Mouse (Mus musculus) olfactory bulb, adult 2 months (tissue): Measurements from ENCODE around the gene Nelfb. TPM values are rescaled to one million over a fixed set of nuclear protein-coding genes. Genes with fewer than 3 reads are reported as not detected.

Source experiments
- H3K27ac ChIP-seq: fragments of 200-500 bp; 2 replicates; pipeline ENCODE4 v1.5.1; 2012; ENCODE audit warnings: low read depth, low read length; ENCODE audit not compliant: insufficient read depth
- H3K4me1 ChIP-seq: fragments of 200-500 bp; 2 replicates; pipeline ENCODE4 v1.6.1; 2012; ENCODE audit warnings: low read length; ENCODE audit not compliant: control insufficient read depth, insufficient read depth
- H3K4me3 ChIP-seq: fragments of 200-500 bp; 2 replicates; pipeline ENCODE4 v1.5.1; 2012; ENCODE audit warnings: mild to moderate bottlenecking, low read depth, low read length, moderate library complexity; ENCODE audit not compliant: insufficient read depth
- CTCF ChIP-seq: fragments of 200-500 bp; IDR thresholded peaks from 2 replicates; pipeline ENCODE4 v1.5.1; 2012; ENCODE audit warnings: low read depth, mild to moderate bottlenecking, low read length, moderate library complexity; ENCODE audit not compliant: insufficient read depth
- POLR2A ChIP-seq: fragments of 200-500 bp; IDR thresholded peaks from 2 replicates; pipeline ENCODE4 v1.6.1; 2012; ENCODE audit warnings: mild to moderate bottlenecking, low read depth, low read length, moderate library complexity; ENCODE audit not compliant: insufficient read depth
- WGBS: fragments of 180-500 bp; shearing (Covaris S2); methylation state at CpG from one replicate; pipeline ENCODE4 v1.1.7; 2018; 5-methylcytosine and 5-hydroxymethylcytosine counted together
- polyA plus RNA-seq: library from polyadenylated mRNA; stranded (reverse); fragments of >200 nt; gene quantifications from 2 replicates; pipeline ENCODE4 v1.2.4, GENCODE M21; 2012; ENCODE audit warnings: low replicate concordance; ENCODE audit not compliant: missing spikeins, insufficient read depth, insufficient read length

The Nelfb gene
- polyA plus RNA-seq, 1 experiment: not detected

- peaks cover 8% of the 10 kb centered on the region for H3K4me1 ChIP-seq
- WGBS: 74% methylated on average over 23 of the region's 23 CpGs
These were observed 2.1 kb upstream of the Nelfb start for GRCm38 (mm10) chr2:25213266-25213865.

DNA sequence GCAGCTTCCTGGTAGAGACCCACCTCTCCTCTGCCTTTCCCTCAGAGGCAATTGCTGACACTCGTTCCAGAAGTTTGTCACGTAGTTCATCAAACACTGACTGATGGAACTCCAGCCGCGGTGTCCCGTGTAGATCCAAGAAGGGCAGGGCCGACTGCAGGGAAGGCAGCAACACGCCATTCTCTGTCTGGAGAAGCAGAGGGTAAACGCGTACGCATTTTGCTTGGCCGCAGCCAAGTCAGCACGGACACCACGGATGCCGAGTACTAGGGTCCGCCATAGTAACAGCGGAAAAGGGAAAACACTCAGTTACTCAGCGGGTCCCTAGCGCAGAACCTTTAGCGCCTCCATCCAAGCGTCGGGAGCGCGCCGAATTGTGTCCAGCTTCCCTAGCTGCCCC is 603 bp downstream of the Nelfb start:
- Histone ChIP-seq H3K4me1 (peaks cover 11% of the 10 kb centered on the region), H3K27ac (peak overlapping the region; percentile 66), H3K4me3 (peak overlapping the region; percentile 84)
- TF ChIP-seq CTCF: no peak
- no peak for TF ChIP-seq POLR2A
- WGBS: under 1% methylated on average over 24 of the region's 24 CpGs

More at GRCm38 (mm10) chr2:25213266-25213865, 2.1 kb upstream of the Nelfb start:
- TF ChIP-seq POLR2A (no peak), CTCF (no peak)
- H3K4me3 ChIP-seq: no peak overlapping the region
- no peak overlapping the region for H3K27ac ChIP-seq

GRCm38 (mm10) chr2:25207593-25207992 is 3.7 kb downstream of the Nelfb start:
- 41% methylated on average over 1 of the region's 1 CpGs for WGBS
- peaks cover 11% of the 10 kb centered on the region for H3K4me1 ChIP-seq
- H3K27ac ChIP-seq: no peak overlapping the region
- H3K4me3 ChIP-seq: no peak overlapping the region
- TF ChIP-seq POLR2A (no peak), CTCF (no peak)

DNA sequence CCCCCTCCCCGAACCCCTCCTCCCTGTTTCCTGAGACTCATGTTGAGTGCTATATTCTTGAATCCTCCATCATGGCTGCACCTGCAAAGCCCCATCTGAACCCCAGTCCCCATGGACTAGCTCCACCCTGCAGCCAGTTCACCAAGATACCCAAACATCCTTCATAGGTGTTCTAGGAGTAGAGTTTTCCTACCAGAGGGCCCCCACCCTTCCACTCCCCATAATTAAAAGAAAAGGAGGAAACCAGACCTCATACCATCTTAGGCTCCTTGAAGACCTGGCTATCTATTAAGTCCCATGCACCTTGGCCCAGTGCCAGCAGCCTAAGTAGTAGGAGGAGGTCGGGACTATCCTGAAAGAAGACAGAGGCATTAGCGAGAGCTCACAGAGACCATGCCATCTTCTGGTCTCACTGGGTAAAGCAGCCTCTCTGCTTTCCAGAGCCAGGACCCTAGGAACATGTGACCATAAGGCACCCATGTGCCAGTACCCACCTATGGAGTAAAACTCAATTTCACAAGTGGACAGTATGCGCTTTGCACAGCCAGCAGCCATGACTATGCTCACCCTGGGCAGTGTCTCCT is 7.6 kb downstream of the Nelfb start:
- H3K4me1 ChIP-seq: 0 out of 2 replicates have a peak, but pooled peaks cover 2% of the 10 kb centered on the region

GRCm38 (mm10) chr2:25200631-25201030 is 10.7 kb downstream of the Nelfb start:
- Histone ChIP-seq H3K4me1 (no peaks in the 10 kb centered on the region), H3K4me3 (no peak overlapping the region), H3K27ac (no peak overlapping the region)
- WGBS: 91% methylated on average over 2 of the region's 2 CpGs
- TF ChIP-seq POLR2A (no peak), CTCF (no peak)

More for the DNA sequence above, 7.6 kb downstream of the Nelfb start:
- Histone ChIP-seq H3K27ac (no peak overlapping the region), H3K4me3 (no peak overlapping the region)
- no peak for TF ChIP-seq CTCF
- TF ChIP-seq POLR2A: no peak
- 51% methylated on average over 4 of the region's 4 CpGs for WGBS

GRCm38 (mm10) chr2:25197946-25198345 is 13.3 kb downstream of the Nelfb start:
- H3K4me1 ChIP-seq: peaks cover 5% of the 10 kb centered on the region
- H3K27ac ChIP-seq: no peak overlapping the region
- no peak overlapping the region for H3K4me3 ChIP-seq
- TF ChIP-seq CTCF: no peak
- no peak for TF ChIP-seq POLR2A

DNA sequence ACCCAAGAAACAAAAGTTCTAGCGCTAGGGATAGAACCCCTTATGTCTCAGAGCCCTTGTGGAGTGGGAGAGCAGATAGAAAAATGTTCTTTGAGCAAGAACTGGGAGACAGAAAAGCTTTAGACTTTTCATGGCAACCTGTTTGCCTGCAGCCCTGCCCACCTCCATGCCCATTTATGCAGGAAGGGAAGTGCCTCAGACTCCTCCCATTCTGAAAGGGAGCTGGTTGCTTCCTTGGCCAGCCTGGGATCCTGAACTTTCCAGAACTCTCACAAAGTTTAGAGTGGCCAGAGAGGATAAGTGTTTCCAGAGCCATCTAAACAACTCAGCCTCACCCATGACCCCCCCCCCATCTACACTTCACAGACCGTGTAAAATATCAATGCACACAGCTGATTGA is 14.1 kb downstream of the Nelfb start:
- Histone ChIP-seq H3K27ac (no peak overlapping the region), H3K4me3 (no peak overlapping the region), H3K4me1 (peaks cover 5% of the 10 kb centered on the region)
- WGBS: 45% methylated on average over 2 of the region's 2 CpGs
- TF ChIP-seq POLR2A (no peak), CTCF (no peak)

GRCm38 (mm10) chr2:25196172-25196954 is 14.9 kb downstream of the Nelfb start, which contains the start of gene Tor4a:
Gene Tor4a (minus strand): TSS chr2:25196886.
- 37% methylated on average over 8 of the region's 8 CpGs for WGBS
- H3K4me3 ChIP-seq: peak within 1 kb of the TSS; percentile 12; the same call in 1 of the 2 replicates

More at GRCm38 (mm10) chr2:25196172-25196954, 14.9 kb downstream of the Nelfb start, which contains the start of gene Tor4a:
- Histone ChIP-seq H3K4me1 (peaks cover 5% of the 10 kb centered on the region), H3K27ac (no peak within 1 kb of the TSS; the same call in 1 of the 2 replicates)
- no peak for TF ChIP-seq POLR2A
- TF ChIP-seq CTCF: no peak
